Mouse (Mus musculus): ENCODE results near the gene Rab25. TPM values are rescaled to one million over a fixed set of nuclear protein-coding genes. Genes with fewer than 3 reads are reported as not detected.
"Not testable (repeated sequence)": the region's sequence is repeated elsewhere in the genome, so short reads cannot be mapped to it uniquely, and the experiment has no call there.

Rab25 gene
- total and polyA plus RNA-seq, 3 experiments, result 0.96 to 1.9 TPM; not detected in 1

DNA sequence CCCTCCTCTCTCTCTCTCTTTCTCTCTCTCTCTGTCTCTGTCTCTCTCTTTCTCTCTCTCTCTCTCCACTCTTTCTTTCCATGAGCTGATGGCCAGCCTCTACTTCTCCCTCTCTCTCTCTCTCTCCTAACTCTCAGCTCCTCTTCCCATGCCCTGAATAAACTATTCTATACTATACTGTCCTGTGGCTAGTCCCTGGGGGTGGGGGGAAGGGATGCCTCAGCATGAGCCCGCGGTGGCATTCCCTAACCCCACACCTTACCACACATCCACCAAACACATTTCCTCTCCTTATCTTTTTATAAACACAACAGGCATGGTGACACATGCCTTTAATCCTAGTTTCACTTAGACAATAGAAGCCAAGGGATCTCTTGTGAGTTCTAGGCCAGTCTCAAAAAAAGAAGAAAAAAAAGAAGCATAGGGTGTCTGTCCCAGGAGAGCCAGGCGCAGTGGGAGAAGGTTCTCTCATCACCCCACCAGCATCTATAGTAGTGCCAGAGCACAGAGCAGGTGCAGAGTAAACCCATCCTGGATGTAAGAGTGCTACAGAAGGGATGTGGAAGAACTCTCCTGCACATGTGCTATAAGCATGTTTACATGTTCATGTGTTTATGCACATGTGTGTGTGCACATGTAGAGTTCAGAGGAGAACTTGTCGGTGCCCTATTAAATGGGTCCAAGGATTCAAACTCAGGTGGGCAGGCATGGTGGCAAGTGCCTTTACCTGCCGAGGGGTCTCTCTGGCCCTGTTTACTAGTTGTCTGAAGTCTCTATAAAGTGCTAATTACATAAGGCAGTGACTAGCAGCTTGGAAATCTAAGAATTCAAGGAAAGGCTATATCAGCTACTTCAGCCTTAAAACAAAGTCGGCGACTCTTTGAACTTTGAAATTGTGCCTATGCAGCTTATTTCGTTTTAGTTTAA, 30.7 kb upstream of the Rab25 start:
- Histone ChIP-seq H3K4me3 (ENCODE audit: control insufficient read depth in 1 of 2, insufficient read depth in 1 of 2, low read depth in 2 of 2, low read length in 2 of 2) (peak overlapping the region; percentile 87 to 93), H3K9ac (ENCODE audit: control insufficient read depth, low read depth, low read length, poor library complexity, severe bottlenecking) (peak overlapping the region; percentile 89), H3K27ac (ENCODE audit: control insufficient read depth, low read depth, low read length) (peak overlapping the region; percentile 25; the same call in 1 of the 2 replicates), H3K9me3 (replicated peaks; ENCODE audit: insufficient read depth, low read length) (no peaks in the 10 kb centered on the region), H3K79me2 (ENCODE audit: control insufficient read depth, insufficient read depth, low read length, poor library complexity) (peaks cover 21% of the 10 kb centered on the region), H3K36me3 (ENCODE audit: control insufficient read depth in 1 of 2, insufficient read depth in 2 of 2, low read length in 2 of 2) (peaks cover 17 to 18% of the 10 kb centered on the region in 2 experiments), H3K4me1 (ENCODE audit: control insufficient read depth in 1 of 2, insufficient read depth in 2 of 2, low read length in 2 of 2) (peaks cover 0 to 19% of the 10 kb centered on the region in 2 experiments; a peak in 2 of 4 replicates), H3K27me3 (ENCODE audit: control insufficient read depth in 1 of 2, insufficient read depth in 2 of 2, low read length in 2 of 2) (no peaks in the 10 kb centered on the region)
- TF ChIP-seq BHLHE40 (IDR thresholded peaks at IDR 0.05; ENCODE audit: borderline replicate concordance, low read depth, low read length) (no peak), TAL1 (IDR thresholded peaks at IDR 0.05; ENCODE audit: low read length) (peak; percentile 50), MAX (IDR thresholded peaks at IDR 0.05; ENCODE audit: low read length) (peak; percentile 3; the same call in 1 of the 2 replicates), USF1 (IDR thresholded peaks at IDR 0.05; ENCODE audit: low read depth, low read length) (no peak), CHD1 (IDR thresholded peaks at IDR 0.05; ENCODE audit: low read depth, low read length) (0 out of 2 replicates have a peak, but pooled peaks have one; percentile 9), TCF12 (IDR thresholded peaks at IDR 0.05; ENCODE audit: low read depth, low read length) (no peak), USF2 (IDR thresholded peaks at IDR 0.05; ENCODE audit: borderline replicate concordance in 1 of 2, insufficient read depth in 1 of 2, low read depth in 1 of 2, low read length in 2 of 2) (no peak)
- DNase-seq (ENCODE audit: low read depth, low spot score), result peak; percentile 47

DNA sequence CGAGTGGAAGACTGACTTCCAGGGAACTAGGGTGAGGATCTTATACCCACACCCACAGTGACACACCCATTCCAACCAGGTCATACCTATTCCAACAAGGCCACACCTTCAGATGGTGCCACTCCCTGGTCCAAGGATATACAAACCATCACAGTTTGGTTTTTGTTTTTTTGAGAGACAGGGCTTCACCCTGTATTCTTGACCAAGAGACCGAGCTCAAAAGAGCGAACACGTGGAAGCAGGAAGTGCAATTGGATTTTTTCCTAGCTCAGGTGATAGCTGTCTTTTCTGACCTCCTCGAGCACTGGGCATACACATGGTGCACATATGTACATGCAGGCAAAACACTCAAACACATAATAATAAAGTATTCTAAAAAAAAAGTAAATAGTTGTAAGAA, 29.7 kb upstream of the Rab25 start:
- not testable (repeated sequence) for H3K9ac ChIP-seq (ENCODE audit: control insufficient read depth, low read depth, low read length, poor library complexity, severe bottlenecking)

DNA sequence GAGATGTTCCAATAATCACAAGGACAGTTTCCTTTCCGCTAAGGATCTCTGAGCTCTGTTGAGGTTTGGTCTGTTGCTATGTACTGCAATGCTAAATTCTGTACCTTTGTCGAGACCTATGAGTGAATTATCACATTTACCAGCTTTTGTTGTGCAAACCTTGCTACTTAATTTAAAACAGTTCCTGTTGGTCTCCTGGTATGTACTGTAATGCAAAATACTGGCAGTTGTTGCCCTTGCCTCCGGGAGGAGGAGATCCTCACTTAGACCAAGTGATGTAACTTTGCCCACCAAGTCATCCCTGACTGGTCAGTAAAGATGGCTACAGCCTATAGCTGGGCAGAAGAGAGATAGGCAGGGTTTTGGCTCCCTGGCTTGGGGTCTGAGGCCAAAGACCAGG, 27.4 kb upstream of the Rab25 start, which contains the start of gene Ssr2:
Gene Ssr2, plus strand, starts transcription at position 337 of the 400 bp plus-strand sequence.
- Histone ChIP-seq H3K27me3 (ENCODE audit: control insufficient read depth in 1 of 2, insufficient read depth in 2 of 2, low read length in 2 of 2) (no peaks in the 10 kb centered on the region), H3K9ac (ENCODE audit: control insufficient read depth, low read depth, low read length, poor library complexity, severe bottlenecking) (no peak within 1 kb of the TSS), H3K27ac (ENCODE audit: control insufficient read depth, low read depth, low read length) (no peak within 1 kb of the TSS)

More for the DNA sequence above, 29.7 kb upstream of the Rab25 start:
- not testable (repeated sequence) for H3K27me3 ChIP-seq (ENCODE audit: control insufficient read depth in 1 of 2, insufficient read depth in 2 of 2, low read length in 2 of 2); H3K27ac ChIP-seq (ENCODE audit: control insufficient read depth, low read depth, low read length); DNase-seq (ENCODE audit: low read depth, low spot score); H3K9me3 ChIP-seq (replicated peaks; ENCODE audit: insufficient read depth, low read length); H3K4me3 ChIP-seq (ENCODE audit: control insufficient read depth in 1 of 2, insufficient read depth in 1 of 2, low read depth in 2 of 2, low read length in 2 of 2)
- Histone ChIP-seq H3K4me1 (ENCODE audit: control insufficient read depth in 1 of 2, insufficient read depth in 2 of 2, low read length in 2 of 2) (peaks cover 0 to 19% of the 10 kb centered on the region in 2 experiments; a peak in 2 of 4 replicates), H3K36me3 (ENCODE audit: control insufficient read depth in 1 of 2, insufficient read depth in 2 of 2, low read length in 2 of 2) (peaks cover 12 to 17% of the 10 kb centered on the region in 2 experiments), H3K79me2 (ENCODE audit: control insufficient read depth, insufficient read depth, low read length, poor library complexity) (peaks cover 19% of the 10 kb centered on the region)

More for the DNA sequence above, 27.4 kb upstream of the Rab25 start, which contains the start of gene Ssr2:
- Histone ChIP-seq H3K4me3 (ENCODE audit: control insufficient read depth in 1 of 2, insufficient read depth in 1 of 2, low read depth in 2 of 2, low read length in 2 of 2) (no peak within 1 kb of the TSS), H3K4me1 (ENCODE audit: control insufficient read depth in 1 of 2, insufficient read depth in 2 of 2, low read length in 2 of 2) (peaks cover 0 to 13% of the 10 kb centered on the region in 2 experiments; a peak in 2 of 4 replicates), H3K9me3 (replicated peaks; ENCODE audit: insufficient read depth, low read length) (no peaks in the 10 kb centered on the region), H3K79me2 (ENCODE audit: control insufficient read depth, insufficient read depth, low read length, poor library complexity) (peaks cover 13% of the 10 kb centered on the region), H3K36me3 (ENCODE audit: control insufficient read depth in 1 of 2, insufficient read depth in 2 of 2, low read length in 2 of 2) (peaks cover 0 to 10% of the 10 kb centered on the region in 2 experiments; a peak in 2 of 4 replicates)
- TF ChIP-seq KAT2A (conservative IDR thresholded peaks at IDR 0.05; ENCODE audit: low read depth, low read length) (no peak), POLR2AphosphoS5 (IDR thresholded peaks at IDR 0.05; ENCODE audit: borderline replicate concordance, low read depth, low read length) (no peak)
- DNase-seq (ENCODE audit: low read depth, low spot score), result no peak
